Mouse (Mus musculus) c-Kit-negative CD71-positive TER-119-positive erythroid progenitor cells, embryonic 14.5 days (primary cell): Measurements from ENCODE around the gene Lpcat1.

Experiments used
- DNase-seq: peaks from one replicate; pipeline ENCODE4 v3.0.0-alpha.2; 2013; ENCODE audit warnings: low read depth, low spot score

Lpcat1 gene

GRCm38 (mm10) chr13:73535287-73535686 lies 68.3 kb downstream of the Lpcat1 start:
- no peak for DNase-seq

DNA sequence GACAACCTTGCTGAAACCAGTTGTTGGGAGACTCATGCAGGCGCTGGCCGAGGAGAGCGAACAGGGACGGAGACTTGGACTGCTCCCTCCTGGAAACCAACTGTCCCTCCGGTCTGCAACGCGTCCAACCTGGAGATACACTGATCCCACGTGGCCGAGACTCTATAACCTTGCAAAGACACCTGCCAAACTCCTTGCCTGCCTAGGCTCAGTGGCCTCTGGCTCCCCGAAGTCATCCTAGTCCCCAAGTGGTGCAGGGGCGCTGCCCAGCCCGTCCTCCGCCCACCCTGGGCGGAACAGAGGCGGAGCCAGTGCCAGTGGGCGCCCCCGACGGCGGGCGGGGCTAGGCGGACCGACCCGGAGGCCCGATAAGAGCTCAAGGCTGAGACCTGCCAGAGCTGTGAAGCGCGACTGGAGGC lies 69.4 kb downstream of the Lpcat1 start, which contains the start of gene Slc6a3:
Gene Slc6a3 (plus strand): TSS at position 345 of the 419 bp plus-strand sequence.
- peak; percentile 53 for DNase-seq

GRCm38 (mm10) chr13:73536824-73537223 lies 69.8 kb downstream of the Lpcat1 start:
- no peak for DNase-seq

GRCm38 (mm10) chr13:73564201-73564600 lies 97.2 kb downstream of the Lpcat1 start:
- no peak for DNase-seq
